Mouse (Mus musculus): ENCODE measurements around the gene Ankrd63.

Ankrd63 gene

GRCm38 (mm10) chr2:118687791-118688190 lies 16.0 kb downstream of the Ankrd63 start:
- no peak for DNase-seq

GRCm38 (mm10) chr2:118686693-118687092 lies 17.1 kb downstream of the Ankrd63 start:
- no peak for DNase-seq

- DNase-seq = no peak
These were observed 18.7 kb downstream of the Ankrd63 start for GRCm38 (mm10) chr2:118685088-118685487.

GRCm38 (mm10) chr2:118682544-118683260 lies 21.1 kb downstream of the Ankrd63 start:
- no peak for DNase-seq

- DNase-seq = no peak
These were observed 22.8 kb downstream of the Ankrd63 start for GRCm38 (mm10) chr2:118680926-118681325.

GRCm38 (mm10) chr2:118679577-118679976 lies 24.2 kb downstream of the Ankrd63 start:
- no peak for DNase-seq

GRCm38 (mm10) chr2:118677817-118678216 lies 25.9 kb downstream of the Ankrd63 start:
- peak; percentile 42 for DNase-seq

GRCm38 (mm10) chr2:118676839-118677741 lies 26.7 kb downstream of the Ankrd63 start:
- peak; percentile 39 for DNase-seq

GRCm38 (mm10) chr2:118674500-118674899 lies 29.3 kb downstream of the Ankrd63 start:
- DNase-seq = no peak

GRCm38 (mm10) chr2:118673686-118674465 lies 29.9 kb downstream of the Ankrd63 start:
- DNase-seq = no peak

GRCm38 (mm10) chr2:118671728-118672127 lies 32.0 kb downstream of the Ankrd63 start:
- DNase-seq = no peak

- no peak for DNase-seq
These were observed 34.0 kb downstream of the Ankrd63 start for GRCm38 (mm10) chr2:118669785-118670184.

- DNase-seq = no peak
These were observed 34.5 kb downstream of the Ankrd63 start for GRCm38 (mm10) chr2:118669245-118669644.

- DNase-seq = no peak
These were observed 36.6 kb downstream of the Ankrd63 start for GRCm38 (mm10) chr2:118667181-118667580.

GRCm38 (mm10) chr2:118665616-118666015 lies 38.1 kb downstream of the Ankrd63 start:
- no peak for DNase-seq

- no peak for DNase-seq
These were observed 38.7 kb downstream of the Ankrd63 start for GRCm38 (mm10) chr2:118664975-118665516.

GRCm38 (mm10) chr2:118663804-118664766 lies 39.7 kb downstream of the Ankrd63 start:
- DNase-seq = peak; percentile 69

- DNase-seq = peak; percentile 68
These were observed 40.6 kb downstream of the Ankrd63 start, which contains the start of gene Pak6 for GRCm38 (mm10) chr2:118662902-118663803. TSS of gene Pak6 (plus strand) at chr2:118663303.

- DNase-seq = peak; percentile 45
These were observed 41.9 kb downstream of the Ankrd63 start for GRCm38 (mm10) chr2:118661891-118662290.

GRCm38 (mm10) chr2:118659998-118660452 lies 43.7 kb downstream of the Ankrd63 start:
- peak; percentile 82 for DNase-seq

All from liver (tissue).